Mouse (Mus musculus) monocyte, adult 5-6 weeks (primary cell): ENCODE results near the gene Nthl1. TPM values are rescaled to one million over a fixed set of nuclear protein-coding genes. Genes with fewer than 3 reads are reported as not detected.

ENCODE experiments used
- ATAC-seq: fragments of 153-309, 156-312 bp; replicated peaks from 2 replicates; pipeline ENCODE4 v1.8.0; 2017; ENCODE audit warnings: mild to moderate bottlenecking; ENCODE audit not compliant: low TSS enrichment, insufficient number of reproducible peaks, severe bottlenecking, poor library complexity, low FRiP score
- total RNA-seq: library from RNA; stranded (forward); fragments of 200-1000, 200-491, 200-594 nt; gene quantifications from 3 replicates; pipeline ENCODE4 v1.2.3, GENCODE M21; 2017

Gene Nthl1
- total RNA-seq, result 2.5 to 2.6 TPM in 2 of 3 replicates, not detected in the other

DNA sequence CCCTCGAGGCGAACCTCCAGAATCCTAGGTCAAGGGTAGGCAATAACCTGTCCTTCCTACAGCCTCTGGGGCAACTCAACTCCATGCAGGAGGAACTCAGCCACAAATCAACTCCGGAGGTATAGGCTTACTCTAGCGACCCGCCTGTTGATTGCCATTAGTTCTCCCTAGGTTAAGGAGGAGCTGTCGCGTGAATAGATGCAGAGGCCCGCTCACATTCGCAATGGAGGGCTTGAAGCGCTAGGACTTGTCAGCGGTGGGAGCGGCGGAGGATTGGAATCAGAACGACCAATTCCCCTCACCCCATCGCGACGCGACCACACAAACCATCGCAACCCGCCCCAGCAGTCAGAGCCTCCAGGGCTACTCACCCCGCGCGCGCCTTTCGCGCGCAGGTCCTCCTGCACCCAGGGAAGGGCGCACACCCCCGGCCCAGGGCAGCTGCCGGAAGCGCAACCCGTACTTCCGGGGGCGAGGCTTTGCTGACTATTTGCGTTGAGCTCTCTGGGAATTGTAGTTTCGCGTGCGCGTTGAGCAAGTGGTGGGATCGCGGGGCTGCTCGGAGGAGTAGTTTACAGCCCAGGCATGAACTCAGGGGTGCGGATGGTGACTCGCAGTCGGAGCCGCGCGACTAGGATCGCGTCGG lies at the start of gene Nthl1, which contains the start of gene Tsc2:
Gene Nthl1, plus strand, starts transcription at position 514 of the 646 bp plus-strand sequence.
Gene Tsc2, minus strand, starts transcription at position 464 of the 646 bp plus-strand sequence.
- peak; percentile 64 for ATAC-seq

DNA sequence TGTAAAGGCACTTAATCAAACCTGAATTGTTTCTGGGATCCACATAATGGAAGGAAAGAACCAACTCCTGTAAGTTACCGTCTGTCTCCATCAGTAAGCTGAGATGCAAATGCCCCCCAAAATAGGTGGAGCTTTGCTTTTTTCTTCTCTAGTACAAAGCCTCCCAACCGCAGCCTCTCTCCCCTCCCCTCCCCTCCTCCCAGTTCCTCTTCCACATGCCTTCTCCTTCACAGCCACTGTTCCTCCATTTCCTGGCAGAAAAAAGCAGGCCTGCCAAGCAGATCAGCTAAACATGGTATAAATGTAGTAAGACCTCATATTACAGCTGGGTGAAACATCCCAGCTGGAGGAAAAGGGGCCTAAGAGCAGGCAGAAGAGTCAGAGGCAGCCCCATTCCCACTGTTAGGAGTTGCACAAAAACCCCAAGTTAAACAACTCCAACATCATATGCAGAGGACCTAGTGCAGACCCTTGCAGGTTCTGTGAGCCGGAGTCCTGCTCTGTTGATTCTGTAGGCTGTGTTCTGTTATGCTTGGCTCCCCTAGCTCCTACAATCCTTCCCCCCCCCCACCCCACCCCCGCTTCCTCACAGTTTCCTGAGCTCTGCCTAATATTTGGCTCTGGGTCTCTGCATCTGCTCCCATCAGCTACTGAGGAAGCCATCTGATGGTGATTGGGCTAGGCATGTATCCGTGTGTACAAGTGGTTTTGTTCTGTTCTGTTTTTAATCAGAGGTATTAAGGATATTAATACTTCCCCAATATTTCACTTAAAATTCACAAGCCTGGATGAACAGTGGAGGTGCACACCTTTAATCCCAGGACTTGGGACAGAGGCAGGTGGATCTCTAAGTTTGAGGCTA lies 48.6 kb upstream of the Nthl1 start:
- ATAC-seq, result 0 out of 2 replicates have a peak, but pooled peaks have one; percentile 59

DNA sequence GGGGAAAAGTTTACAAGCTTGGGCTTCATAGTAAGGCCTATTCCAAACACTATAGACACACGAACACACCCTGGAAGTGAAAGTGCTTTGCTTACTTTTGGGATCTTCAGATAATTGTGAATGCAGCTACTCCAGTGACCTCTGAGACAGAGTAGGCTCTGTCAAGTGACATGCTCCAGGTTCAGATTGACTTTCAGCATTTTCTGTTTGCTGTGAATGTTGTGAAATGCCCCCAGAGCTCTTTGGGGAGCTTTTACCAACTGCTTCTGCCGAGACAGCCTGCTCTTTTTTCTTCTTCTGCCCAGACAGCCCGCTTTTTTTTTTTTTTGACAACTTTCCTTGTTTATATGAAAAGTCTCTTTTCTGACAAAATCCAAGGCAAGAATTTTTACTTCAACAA lies 48.0 kb upstream of the Nthl1 start:
- ATAC-seq, result no peak

DNA sequence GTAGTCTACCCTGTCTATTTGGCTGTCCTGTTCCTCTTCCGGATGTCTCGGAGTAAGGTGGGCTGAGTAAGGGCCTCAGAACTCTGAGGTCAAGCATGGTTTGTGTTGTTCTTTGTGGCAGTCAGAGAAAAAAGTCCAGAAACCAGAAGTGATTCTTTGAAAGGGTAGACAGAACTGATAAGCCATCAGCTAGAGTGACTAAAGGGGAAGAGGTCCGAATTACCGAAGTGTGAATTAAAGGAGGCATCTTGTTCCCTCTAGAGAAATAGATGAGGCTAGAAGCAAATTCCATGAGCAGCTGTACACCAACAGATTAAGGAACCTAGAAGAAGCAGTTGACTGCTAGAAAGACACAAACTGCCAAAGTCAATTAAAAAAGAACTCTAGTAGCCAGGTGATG lies 45.9 kb upstream of the Nthl1 start:
- no peak for ATAC-seq

DNA sequence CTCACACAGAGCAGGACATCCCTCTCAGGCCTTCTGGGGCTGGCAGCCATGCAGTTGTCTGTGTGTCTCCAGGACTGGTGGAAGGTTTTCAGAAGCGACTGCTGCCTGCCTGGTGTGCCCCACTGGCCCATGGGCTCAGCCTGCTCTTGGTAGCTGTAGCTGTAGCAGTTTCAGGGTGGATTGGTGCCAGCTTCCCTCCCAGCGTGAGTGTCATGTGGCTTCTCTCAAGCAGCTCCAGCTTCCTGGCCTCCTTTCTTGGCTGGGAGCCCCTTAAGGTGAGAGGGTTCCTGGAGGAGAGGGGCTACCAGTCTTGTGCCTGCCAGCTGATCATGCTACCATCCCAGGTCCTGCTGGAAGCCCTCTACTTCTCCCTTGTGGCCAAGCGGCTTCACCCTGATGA lies 41.5 kb upstream of the Nthl1 start:
- no peak for ATAC-seq

DNA sequence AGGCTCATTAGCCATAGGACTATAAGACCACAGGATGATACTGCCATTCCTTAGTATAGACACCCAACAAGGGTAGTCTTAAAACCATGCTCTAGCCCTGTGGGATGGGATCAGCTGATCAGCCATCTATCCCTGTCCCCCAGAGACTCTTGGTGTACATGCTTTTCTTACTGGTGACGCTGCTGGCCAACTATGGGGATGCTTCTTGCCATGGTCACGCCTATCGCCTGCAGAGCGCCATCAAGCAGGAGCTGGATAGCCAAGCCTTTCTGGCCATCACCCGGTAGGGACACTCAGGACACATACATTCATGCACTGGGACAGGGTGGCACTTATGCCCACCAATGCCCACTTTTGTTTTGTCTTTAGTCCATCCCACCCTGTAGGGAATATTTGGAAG lies 40.8 kb upstream of the Nthl1 start:
- ATAC-seq, result no peak

DNA sequence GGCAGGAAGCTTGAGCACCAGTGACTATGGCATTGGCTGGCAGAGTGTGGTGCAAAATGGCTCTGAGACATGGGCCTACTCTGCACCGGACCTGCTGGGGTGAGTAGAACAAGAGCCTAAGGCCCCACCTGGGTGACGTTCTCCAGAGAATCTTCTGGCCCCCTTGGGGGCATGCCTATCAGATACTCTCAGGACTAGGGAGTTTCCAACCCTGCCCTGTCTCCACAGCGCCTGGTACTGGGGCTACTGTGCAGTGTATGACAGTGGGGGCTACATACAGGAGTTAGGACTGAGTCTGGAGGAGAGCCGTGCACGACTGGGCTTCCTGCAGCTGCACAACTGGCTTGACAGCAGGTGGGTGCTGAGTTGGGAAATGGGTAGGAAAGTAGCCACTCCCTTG lies 39.2 kb upstream of the Nthl1 start:
- ATAC-seq, result no peak

DNA sequence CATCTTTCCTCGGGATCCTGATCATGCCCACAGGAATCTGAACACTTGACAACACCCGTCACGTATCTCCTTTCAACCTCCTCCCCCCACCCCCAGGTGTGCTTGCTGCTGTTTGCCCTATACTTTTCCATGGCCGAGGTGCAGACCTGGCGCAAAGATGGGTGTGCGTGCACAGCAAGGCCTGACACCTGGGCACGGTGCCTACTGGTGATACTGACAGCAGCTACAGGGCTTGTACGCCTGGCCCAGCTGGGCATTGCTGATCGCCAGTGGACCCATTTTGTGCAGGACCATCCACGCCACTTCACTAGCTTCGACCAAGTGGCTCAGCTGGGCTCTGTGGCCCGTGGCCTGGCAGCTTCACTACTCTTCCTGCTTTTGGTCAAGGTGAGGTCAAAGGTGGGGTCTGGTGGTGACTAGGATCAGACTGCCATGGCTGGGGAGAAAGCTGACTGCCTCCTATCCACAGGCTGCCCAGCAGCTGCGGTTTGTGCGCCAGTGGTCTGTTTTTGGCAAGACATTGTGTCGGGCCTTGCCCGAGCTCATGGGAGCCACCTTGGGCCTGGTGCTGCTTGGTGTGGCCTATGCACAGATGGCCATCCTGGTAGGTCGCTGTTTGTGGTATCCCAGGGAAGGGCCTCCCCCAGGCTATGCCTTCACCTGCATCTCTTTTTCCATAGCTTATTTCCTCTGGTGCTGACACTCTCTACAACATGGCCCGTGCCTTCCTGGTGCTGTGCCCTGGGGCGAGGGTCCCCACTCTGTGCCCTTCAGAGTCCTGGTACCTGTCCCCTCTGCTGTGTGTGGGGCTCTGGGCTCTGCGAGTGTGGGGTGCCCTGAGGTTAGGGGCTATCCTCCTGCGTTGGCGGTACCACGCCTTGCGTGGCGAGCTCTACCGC lies 38.2 kb upstream of the Nthl1 start:
- no peak for ATAC-seq

DNA sequence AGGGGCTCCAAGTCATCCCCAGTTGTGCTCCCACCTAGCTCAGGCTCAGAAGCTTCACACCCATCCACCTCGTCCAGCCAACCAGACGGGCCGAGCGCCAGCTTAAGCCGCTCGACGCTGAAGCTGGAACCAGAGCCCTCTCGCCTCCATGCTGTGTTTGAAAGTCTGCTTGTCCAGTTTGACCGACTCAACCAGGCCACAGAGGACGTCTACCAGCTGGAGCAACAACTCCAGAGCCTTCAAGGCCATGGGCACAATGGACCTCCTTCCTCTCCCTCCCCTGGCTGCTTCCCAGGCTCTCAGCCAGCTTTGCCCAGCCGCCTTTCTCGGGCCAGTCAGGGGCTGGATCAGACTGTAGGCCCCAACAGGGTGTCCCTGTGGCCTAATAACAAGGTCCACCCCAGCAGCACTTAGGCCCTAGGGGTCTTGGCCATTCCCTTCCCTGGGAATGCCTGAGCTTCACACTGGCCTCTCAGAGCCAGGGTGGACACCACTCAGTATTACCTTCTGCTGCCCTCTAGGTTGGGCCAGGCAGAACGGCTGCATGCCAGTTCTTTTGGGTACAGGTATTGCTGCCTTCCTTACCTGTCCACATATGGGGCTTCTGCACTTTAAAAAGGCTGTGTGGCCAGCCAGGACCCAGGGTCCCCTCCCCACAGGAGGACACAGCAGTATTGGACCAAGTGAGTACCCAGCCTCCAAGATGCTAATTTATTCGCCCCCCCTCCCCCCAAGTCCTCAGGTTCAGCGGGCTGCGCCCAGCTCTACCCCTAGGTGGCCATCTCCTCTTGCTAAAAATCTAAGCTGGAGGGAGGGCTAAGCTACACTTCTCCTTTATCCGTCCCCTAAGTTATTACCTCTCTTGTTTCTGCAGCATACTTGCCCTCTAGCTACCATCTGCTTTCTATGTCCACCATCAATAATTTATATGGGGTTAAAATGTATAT lies 37.1 kb upstream of the Nthl1 start:
- ATAC-seq, result no peak

DNA sequence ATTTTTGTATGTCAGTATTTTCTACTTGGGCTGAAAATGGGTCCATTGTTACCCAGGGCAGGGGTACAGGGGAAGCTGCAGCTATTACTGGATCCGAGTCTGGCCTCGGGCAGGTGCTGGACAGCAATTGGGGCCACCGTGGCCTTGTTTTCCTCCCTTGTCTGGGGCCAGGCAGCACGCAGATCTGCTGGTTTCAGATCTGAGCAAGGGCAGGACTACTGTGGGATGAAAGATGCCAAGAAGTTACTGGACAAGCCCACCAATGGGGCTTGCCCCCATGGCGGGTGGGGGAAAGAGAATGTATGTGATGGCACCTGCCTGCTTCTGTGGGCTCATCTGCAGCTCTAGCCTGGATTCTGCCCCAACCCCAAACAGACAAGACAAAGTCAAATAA lies 36.4 kb upstream of the Nthl1 start:
- no peak for ATAC-seq

DNA sequence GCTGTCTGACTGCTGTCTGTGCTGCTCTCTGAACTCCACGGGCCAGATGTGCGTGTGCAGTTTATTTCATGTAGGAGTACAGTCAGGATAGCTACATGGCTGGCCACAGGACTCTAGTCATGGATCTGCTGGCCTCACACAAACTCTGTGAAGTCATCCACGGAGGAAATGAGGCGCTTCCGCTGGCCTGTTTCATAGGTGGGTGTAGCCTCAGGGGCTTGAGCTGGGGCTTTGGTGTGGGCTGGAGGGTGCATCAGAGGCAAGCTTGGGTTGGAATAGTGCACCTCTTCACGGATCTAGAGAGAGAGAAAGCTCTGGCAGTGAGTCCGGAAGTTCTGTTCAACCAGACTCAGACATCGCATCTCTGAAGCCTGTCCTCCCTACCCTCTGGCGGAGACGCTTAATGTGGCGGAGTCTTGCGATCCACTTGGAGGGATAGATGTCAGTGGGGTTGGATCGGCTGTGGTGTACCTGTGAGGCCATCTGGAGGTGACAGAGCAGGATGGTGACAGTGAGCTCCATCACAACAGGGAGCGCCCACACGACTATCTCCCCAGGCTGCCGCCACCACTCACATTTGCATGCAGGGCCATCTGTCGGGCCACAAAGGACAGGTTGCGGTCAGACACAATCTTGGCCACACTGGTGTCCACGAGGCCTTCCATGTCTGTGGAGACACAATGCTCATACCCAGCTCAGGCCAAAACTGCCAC lies 35.9 kb upstream of the Nthl1 start:
- ATAC-seq, result no peak

DNA sequence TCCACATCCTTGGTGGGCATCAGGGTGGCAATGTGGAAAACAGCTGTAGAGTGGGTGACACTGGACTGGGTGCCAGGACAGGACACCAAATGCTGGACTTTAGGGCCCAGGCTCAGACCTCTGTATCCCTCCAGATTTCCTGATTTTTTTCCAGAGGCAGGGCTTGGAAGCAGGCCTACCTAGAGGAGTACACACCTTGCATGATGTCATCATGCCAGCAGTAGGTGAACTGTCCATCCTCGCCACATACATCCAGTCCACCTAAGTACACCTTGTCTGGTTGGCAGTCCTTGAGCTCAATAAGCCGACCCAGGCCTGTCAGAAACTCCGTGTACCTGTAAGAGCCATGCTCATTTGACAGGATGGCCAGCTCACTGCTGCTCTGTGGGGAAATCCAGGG lies 34.5 kb upstream of the Nthl1 start:
- no peak for ATAC-seq

DNA sequence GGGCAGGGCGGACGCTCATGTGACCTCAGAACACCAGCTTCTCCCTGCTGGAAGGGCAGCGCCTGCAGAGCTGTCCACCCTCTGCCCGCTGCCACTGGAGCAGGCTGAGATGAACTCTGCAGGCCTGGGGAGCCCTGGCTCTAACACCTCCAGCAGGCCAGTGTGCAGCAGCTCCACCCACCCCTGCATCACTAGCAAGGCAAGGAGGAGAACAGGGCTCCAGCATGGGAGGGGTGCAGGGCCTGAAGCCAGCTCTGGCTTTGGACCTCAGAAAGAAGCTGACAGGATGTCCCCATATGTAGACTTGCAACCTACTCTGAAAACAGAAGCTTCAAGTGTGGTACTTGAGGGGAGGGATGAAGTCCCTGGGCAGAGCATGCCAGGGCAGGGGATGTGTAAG lies 32.0 kb upstream of the Nthl1 start:
- ATAC-seq, result no peak

DNA sequence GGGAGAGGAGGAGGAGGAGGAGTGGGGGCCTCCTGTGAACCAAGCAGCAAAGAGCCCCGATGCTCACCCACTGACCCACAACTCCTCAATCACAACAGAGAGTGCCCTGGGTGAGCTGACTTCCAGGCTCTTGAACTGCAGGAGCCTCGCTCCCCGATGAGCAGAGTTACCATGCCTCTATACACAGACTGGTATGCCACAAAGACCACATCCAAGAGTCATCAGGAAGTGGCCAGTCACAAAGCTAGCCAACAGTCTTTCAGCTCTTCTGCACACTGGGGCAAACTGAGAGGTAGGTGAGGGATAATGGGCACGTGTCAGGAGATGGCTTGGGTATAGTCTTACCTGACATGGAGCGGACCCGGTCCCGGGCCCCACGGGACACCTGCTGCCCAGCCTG lies 28.5 kb upstream of the Nthl1 start:
- ATAC-seq, result 0 out of 2 replicates have a peak, but pooled peaks have one; percentile 23

DNA sequence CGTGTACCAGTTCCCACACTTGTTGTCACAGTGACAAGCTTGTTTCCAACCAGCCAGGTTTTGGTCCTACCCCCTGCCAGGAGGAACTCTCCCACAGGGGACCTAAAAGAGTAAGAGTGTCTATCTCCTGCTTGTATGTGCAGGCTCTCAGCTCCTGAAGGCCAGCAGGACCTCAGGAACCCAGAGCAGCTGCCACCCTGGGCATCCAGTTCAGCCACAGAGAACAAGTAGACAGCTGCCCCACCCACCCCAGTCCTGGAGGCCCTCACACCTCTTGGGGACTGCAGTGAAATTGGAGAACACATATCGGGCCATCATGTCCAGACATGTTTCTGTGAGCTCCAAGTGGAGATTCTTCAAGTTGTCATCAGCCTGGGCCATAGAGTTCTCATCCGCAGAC lies 27.9 kb upstream of the Nthl1 start:
- no peak for ATAC-seq

DNA sequence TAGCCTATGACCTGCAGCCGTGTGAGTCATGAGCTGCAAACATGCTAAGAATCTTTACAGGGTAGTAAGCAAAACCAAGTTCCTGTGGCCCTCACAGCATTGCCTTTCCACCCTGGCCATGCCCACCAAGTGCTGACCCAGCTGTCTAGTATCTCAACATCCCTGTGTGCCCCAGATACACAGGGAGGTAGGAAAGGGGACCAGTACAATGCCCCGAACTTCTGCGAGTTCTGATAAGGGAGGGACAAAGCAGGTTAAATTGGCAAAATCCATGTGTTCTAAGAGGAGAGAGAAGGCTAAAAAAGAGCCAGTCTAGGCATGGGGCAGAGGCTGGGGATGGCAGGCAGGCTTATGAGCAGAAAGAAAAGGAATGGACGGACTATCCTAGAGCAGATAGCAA lies 24.1 kb upstream of the Nthl1 start:
- no peak for ATAC-seq

DNA sequence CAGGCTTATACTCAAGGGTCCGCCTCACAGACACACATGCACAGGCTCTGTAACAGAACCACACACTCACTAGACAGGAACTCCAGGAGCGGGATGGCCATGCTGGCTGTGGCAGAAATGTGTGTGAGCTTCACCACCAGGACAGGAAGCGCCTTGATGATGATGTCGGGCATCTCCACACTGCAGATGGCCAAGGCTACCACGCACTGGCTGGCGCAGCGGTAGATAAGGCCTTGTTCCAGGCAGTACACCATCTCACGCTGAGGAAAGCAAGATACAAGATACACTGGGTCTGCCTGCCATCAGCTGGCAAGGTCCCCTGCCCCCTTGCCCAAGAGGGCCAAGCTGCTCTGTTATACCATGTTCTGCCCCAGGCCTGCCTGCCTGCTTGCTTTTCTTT lies 23.6 kb upstream of the Nthl1 start:
- no peak for ATAC-seq

DNA sequence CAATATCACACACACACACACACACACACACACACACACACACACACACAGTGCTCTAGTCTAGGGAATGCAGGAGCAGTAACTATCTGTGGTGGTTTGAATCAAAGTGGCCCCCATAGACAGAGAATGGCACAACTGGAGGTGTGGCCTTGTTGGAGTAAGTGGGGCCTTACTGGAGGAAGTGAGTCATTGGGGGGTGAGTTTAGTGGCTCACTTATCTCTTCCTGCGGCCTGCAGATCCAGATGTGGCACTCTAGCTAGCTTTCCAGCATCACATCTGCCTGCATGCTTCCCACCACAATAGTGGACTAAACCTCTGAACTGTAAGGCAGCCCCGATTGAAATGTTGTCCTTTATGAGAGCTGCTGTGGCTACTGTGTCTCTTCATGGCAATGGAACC lies 21.8 kb upstream of the Nthl1 start:
- ATAC-seq, result no peak
